Mouse (Mus musculus) frontal cortex, postnatal 14 days (tissue): ENCODE results near the gene Ago3.
A peak's percentile ranks its signal among the peaks of the same experiment; 100 is the strongest.

Experiments used
- DNase-seq, 2 experiments: peaks; one replicate each; pipeline ENCODE4 v3.0.0; 2022; ENCODE audit warnings: low spot score in 2 of 2

The Ago3 gene

DNA sequence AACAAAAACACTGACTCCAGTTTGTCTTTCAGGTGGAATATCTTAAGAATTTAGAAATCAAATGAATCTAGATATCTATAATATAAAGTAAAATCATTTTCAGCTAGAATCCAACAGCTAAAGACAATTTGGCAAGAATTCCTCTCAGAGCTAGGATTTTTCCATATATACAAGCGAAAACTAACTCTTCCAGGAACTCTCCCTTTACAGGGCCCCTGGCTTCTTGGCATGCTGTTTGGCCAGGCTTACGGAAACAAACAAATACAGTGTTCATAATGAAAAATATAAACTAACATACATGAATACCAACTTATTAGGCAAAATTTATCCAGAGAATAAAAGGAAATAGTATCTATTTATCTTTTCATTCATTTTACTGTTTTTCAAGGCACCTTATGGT lies 5.5 kb downstream of the Ago3 start:
- DNase-seq: no peak

DNA sequence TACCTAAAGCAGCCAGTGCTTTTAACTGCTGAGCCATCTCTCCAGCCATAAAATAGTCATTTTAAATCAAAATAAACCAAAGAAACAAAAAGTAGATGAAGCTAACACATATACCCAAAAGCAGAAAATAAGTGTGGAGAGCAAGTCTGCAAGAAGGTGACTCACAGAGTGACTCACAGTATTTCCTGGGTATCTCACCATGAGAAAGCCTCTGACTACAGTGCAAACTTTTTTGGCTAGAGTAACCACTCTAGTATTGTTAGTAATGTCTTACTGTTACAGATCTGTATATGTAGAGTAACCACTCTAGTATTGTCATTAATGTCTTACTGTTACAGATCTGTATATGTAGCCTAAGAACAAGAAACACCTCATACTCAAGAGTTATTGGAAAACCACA lies 13.6 kb downstream of the Ago3 start:
- DNase-seq: no peak

DNA sequence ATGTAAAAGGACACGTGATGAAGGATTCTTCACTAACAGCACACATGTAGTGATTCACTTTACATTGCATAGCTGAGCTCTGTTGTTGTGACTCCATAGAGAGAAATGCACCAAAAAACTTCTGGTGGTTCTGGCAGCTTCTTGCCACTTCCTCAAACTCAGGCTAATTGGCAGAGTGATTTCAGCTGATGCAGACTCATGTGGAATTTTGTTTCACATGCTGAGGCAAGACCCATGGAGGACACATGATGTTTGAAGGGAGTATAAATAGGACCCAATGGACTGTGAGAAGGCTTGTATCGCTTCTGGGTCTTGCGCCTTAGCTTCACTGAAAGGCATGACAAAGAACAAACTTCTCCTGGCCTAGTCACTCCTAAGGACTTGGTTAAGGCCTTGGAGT lies 16.8 kb downstream of the Ago3 start:
- DNase-seq: no peak

DNA sequence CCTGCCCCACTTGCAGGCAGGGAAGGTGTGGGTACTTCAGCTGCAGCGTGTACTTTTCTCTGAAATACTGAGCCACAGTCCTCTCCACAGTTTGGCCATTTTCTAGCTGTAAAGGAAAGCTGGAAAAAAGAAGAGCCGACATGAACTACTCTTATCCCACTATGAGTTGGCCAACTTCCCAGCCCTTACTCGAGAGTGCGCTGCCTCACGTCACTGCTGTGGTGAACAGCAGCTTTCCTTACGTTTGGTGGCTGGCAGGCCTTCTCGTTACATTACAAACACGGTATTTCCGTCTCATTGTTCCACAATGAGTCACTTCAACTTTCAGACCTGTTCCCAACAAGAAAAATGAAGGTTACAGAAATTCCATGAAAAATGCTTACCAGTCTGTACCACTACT lies 57.9 kb downstream of the Ago3 start:
- DNase-seq: no peak

DNA sequence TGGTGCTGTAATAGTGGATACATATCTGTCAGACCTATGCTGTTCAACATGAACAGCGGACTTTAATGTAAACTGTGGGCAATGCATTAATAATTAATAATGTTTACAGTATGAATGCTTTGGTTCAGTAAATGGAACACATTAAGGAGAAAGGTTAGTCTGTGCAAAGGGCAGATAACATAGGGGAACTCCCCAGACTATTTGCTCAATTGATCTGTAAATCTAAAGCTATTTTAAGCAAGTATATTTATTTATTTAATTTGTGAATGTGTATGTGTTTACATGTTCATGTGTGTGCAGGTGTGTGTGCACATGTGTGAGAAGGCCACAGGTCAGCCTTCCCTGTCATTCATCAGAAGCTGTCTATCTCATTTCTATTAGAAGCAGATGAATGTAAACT lies 69.3 kb downstream of the Ago3 start:
- DNase-seq: no peak

DNA sequence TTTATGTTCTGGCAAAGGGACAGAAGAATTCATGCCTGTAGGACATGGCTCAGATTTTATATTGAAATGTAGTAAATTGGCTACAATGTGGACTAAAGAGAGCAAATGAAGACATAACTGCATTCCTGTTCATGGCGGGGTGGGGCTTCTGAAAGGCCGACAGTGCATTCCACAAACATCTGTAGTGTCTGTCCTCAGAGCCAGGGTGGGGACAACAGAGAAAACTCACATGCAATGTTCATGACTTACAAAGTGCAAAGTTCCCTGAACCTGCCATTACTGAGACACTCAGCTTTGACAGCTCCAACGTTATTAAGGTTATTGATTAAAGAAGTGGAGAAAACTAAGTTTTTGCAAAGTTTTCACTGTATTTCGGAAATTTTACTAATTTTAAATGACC lies 85.9 kb downstream of the Ago3 start:
- DNase-seq: no peak

DNA sequence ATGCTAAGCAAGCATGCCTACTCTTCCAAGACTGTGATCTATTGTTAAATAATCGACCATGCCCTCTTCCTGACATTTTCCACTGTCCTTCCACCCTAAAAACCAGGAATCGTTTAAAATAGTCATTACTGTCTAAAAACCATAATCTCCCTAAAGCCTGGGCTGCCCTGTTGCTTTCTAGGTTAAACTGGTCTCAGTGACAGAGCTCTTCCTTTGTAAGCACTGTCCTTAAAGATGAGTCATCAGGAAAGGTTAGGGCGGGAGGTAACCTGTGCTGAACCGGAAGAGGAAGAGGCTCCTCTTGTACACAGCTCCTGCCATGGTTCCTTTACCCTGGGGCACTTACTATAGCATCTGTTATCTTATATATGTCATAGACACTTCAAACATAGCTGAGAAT lies 89.9 kb downstream of the Ago3 start:
- no peak for DNase-seq

DNA sequence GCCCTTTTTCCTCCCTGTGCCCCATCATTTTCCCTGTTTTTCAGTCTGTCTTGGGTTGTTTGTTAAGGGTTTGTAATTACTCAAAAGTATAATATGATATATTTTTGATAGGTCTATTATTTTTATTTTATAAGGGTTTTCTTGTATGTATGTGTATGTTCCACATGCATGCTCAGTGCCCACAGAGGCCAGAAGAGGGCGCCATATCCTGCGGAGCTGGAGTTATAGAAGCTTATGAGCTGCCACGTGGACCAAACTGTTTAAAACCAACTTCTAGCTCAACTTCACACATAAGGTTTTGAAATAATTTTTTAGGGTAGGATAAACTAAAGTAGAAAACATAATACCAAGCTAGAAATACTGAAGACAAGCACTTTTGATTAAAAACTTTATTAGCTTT lies 97.0 kb downstream of the Ago3 start:
- DNase-seq: no peak

DNA sequence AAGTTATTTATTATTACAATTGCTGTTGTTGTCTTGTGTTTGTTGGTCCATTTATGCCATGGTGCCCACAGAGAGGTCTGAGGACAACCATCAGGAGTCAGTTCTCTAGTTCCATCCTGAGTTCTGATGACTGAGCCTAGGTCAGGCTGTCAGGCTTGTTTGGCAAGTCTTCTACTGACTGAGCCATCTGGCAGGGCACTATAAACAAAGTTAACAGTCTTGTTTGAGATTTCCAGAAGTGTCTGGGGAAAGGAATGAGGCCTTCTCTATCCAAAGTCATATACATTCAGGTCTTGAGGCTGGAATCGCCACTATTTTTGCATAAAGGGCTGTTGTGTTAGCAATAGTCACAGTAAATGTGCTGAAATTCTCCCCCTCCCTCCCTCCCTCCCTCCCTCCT lies 97.6 kb downstream of the Ago3 start:
- no peak for DNase-seq

DNA sequence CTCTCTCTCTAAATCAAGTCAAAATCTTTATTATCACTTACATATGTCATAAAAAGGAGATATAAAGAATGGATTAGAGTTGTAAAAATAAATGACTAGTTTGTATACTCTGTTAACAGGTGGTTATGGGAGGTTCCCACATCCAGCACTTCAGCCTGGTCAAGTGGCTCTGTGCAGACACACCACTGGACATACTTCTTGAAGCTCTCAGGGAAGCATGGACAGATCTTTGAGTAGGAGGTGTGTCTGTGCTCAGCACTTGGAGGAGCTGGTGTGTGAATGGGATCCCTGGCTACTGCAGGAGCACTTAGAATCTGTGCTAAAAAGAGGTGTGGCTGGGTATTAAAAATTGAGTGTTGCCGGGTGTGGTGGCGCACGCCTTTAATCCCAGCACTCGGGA lies 99.1 kb downstream of the Ago3 start:
- no peak for DNase-seq

DNA sequence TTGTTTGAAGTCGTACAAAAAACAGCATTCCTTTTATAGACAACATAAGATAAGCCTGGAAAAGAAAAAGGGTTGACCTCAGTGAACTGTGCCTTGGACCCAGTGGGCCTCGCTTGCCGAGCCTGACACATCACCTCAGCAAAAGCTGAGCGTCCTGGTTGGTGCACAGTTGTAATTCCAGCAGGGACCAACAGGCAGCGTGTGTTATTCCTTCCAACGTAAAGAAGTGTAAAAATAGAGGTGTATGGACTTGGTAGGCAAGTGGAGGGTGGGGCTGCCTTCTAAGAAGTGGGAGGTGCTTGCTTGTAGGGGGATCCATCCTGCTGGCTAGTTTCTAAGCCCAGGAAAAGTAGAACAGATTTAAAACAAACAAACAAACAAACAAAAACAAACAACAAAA lies 103.3 kb downstream of the Ago3 start:
- DNase-seq: no peak

DNA sequence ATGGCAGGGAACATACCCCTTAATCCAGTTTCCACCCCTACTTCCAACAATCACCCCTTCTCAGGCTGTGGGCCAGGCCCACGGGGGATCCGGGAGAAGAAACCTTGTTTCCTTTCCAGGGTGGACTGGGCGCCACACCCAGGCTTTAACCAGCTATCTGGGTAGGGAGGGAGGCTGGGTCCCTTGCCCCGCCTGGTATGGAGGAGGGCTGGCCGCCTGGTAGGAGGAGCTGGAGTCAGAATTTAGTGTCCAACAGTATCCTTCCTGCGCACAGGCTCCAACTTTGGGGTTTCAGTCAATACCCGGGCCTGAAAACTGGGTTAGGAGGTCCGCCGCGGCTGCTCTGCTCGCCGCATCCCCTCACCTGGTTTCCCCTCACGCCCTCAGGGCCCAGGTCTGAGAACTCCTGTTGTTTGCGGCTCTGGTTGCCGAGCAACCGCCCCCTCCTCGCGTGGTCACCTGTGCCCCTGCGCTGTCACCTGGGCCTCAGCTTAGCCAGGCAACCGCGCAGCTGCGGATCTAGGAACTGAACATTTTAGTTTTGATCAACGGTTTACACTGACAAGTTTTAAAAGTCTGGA lies 104.0 kb downstream of the Ago3 start, which contains the start of gene Tekt2:
Gene Tekt2, minus strand, starts transcription at position 408 of the 581 bp plus-strand sequence.
- no peak for DNase-seq

DNA sequence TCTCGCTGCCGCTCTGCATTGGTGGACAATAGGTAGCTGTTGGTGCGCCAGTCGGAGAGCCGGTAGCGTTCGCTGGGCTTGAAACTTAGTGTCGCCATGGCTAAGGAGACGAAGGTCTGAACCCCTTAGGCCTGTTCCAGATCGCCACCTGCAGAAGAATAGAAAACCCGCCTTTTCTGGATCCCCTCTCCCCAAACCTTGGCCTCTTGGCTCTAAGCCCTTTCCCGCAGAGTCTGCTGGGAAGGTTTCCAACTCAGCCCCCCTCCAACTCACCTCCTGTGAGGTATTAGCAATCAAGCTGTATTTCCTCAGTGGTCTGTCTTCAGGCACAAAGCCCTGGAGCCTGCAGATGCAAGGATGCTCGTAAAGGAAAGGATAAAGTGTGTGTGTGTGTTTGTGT lies 104.5 kb downstream of the Ago3 start:
- DNase-seq: no peak

DNA sequence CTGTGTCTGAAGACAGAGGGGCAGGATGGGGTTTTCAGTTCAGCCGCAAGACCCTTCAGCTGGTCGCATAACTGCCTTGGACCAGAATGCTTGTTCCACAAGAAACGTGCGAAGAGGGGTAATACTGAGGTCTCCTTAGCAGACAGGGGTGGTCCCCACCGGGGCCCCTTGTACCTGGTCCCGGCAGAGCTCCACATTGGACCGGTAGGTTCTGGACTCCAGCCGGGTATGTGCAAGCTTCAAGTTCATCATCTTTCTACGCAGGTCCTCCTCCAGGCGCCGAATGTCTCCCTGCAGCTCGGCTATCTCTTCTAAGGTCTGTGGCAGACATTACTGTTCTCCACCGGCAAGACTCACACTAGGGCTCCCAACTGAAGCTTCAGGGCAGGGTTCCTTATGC lies 106.7 kb downstream of the Ago3 start:
- no peak for DNase-seq

DNA sequence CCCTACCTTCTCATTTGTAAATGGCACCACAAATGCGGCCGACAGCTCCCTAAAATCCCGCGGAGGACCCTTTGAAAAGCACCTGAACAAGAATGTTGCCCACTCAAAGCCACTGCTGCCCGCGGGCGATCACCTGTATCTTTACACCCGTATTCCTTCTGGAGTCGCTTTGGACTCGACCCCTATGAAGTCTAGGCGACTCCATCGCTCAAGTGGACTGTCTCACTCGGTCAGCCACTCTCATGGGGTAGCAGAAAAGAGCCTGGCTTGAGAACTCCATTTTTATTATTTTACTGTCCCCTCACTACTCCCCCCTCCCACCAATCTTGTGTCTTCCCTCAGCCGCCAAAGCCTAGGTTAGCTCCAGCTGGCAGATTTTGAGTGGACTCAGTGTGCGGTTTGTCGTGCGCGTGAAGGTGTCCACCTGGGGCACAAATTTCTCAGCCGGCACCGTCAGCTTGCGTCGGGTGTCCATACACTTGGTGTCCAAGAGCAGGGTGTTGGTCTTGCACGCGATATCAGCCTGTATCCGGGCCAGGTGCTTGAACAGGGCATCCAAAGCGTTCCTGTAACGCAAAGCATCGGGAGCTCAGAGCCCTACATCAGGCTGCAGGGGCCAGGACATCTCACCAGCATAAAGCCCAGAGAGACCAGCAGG lies 107.4 kb downstream of the Ago3 start:
- DNase-seq: no peak

DNA sequence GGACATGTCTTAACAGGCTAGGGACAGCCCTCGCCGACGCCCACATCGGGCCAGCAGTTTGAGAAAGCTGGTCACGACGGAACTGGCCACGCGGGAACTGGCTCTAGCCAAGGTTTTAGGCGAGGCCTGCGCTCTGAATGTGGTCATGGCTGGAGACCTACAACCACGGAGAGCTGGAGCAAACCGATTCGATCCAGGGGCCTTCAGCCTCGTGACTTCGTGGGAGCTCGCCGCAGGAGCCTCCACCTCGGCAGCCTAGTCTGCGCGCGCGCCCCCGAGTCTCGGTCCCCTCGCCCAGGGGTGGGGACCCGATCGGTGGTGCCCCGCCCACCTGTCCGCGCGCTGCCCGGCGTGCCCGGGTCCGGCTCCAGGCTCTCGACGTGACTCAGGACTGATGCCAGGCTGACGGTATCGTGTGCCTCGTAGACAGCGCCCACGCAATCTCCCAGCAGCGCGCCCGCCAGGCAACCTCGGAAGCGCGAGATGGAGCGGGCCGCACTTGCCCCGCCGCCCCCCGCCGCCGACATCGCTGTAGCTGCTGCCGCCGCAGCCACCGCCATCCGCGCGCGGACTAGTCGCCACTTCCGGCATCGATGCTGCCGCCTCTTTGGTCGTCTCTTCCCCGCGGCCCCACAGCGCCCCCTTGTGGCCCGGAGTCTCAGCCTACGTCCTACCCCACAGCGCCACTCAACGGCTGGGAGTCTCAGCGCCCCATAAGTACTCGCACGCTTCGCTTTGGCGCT lies 108.1 kb downstream of the Ago3 start, which contains the start of gene Adprhl2:
Gene Adprhl2, minus strand, starts transcription at position 593 of the 743 bp plus-strand sequence.
- DNase-seq: peak; percentile 94 to 99

DNA sequence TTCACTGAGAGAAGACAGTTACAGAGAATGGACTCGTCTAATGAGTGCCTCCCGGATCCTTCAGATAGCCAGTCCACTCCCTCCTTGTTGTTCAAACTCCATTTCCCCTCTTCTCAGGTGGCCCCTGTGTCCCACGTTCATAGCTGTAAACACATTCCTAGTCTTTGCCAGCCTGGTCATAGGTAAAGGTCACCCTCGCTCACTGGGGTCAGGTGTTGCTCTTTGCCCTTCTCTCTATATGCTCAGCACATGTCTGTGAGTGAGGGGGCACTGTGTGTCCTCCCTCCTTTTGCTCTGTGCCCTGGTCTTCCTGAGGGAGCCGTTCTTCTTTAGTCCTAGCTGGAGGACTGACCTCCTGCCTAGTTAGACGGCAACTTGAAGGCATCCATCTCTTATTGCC lies 109.5 kb downstream of the Ago3 start:
- DNase-seq: no peak

DNA sequence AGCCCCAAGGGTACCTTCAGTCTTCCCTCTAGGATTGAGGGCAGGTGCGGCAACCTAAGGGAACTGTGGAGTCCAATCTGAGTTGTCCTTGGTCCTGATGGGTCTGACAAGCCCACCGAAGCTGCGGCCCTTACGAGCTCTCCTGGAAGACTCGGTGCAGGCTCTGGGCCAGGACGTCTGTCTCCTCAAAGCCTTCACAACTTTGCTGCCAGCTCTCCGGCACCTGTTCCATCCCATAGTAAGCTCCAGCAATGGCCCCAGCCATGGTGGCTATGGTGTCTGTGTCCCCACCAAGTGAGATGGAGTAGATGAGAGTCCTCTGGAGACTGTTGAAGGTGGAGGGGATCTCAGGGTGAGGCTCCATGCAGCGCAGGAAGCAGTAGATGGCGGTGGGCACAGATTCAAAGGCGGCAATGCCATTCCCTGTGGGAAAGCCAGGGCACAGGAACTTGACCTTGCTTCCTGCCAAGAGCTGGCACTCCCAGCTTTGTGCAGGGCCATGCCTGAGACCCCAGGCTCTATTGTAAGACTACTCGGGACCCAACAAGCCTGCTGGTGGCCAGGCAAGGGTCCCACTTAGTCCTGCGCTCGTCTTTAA lies 112.8 kb downstream of the Ago3 start:
- DNase-seq: no peak

DNA sequence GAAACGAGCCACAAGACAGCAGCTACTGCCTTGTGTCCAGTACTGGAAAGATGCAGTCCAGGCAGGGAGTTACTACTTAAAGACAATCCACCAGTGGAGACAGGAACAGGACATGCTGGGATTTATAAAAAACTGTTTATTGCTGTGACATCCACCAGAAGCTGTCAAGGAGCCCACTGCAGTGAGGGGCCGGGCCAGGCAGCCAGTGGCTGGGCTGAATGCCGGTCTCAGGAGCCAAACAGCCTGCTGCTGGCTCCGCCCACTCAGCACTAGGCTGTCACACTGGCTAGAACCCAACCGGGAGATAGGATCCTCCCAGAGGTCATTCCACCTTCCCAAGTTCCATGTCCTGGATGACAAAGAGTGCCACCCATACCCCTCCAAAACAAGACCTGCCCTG lies 113.4 kb downstream of the Ago3 start:
- no peak for DNase-seq

DNA sequence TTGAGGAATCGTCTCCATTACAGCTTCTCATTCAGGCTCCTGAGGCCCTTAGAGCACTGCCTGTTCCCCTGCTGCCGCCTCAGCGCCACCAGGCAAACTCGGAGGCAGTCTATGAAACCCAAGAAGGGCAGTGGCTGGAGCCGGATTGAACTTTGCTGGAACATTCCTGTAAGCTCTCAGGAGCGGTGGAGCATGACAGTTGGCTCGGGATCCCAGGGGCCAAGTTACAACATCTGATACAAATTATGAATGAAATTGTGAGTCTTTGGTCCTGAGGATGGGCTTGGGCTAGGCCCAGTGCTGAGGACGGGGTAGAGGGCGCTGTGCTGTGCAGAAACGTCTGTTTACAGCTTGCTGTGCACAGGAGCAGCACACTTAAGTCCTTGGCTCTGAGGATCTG lies 115.0 kb downstream of the Ago3 start:
- DNase-seq: no peak

DNA sequence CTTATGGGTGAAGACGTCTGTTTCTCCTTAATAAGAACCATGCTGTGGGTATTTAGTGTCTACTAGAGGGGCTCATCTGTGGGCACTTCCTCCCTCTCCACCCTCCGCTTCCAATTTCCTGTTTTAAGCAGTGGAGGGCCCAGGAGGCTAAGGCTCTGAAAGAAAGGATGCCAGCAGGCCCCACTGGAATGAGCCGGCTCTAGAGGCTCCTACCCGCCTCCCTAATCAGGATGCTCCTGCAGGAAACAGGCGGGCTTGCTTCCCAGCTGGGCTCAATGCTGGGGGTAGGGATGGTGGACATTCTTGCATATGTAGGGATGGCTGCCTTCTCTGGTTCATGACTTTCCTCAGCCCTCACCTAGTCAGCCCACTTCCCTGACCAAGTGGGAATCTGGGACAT lies 116.2 kb downstream of the Ago3 start:
- no peak for DNase-seq

DNA sequence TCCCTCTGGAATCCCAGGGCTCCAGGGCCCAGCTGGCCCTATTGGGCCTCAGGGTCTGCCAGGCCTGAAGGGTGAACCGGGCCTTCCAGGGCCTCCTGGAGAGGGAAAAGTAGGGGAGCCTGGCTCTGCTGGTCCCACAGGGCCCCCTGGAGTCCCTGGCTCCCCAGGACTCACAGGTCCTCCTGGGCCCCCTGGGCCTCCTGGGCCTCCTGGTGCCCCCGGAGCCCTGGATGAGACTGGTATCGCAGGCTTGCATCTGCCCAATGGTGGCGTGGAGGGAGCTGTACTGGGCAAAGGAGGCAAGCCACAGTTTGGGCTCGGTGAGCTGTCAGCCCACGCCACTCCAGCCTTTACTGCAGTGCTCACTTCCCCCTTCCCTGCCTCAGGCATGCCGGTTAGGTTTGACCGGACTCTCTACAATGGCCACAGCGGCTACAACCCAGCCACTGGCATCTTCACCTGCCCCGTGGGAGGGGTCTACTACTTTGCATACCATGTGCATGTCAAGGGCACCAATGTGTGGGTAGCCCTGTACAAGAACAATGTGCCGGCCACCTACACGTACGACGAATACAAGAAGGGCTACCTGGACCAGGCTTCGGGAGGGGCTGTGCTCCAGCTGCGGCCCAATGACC lies 117.7 kb downstream of the Ago3 start:
- DNase-seq: no peak
